Mouse (Mus musculus) frontal cortex, postnatal 14 days (tissue): ENCODE measurements around the gene Abcd4.

Experiments used
- DNase-seq, 2 experiments: peaks; one replicate each; pipeline ENCODE4 v3.0.0; 2022; ENCODE audit warnings: low spot score in 2 of 2

Abcd4 gene

DNA sequence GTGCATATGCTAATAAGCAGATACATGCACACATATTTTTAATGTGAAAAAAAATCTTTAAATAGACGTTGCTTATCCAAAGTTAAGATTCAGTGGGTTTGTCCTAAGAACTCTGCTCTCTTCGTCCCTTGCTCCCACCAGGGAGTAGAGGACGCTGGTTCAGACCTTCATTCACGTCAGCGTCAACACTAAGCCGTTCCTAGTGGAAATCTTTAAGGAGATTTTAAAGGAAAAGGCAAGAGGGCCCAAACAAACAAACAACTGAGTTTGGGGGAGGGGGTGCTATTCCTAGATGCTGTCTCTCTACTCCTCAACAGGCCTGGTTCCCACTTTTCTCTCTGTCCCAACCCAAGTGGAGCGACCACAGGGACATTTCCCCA, 44.9 kb downstream of the Abcd4 start:
- no peak for DNase-seq

DNA sequence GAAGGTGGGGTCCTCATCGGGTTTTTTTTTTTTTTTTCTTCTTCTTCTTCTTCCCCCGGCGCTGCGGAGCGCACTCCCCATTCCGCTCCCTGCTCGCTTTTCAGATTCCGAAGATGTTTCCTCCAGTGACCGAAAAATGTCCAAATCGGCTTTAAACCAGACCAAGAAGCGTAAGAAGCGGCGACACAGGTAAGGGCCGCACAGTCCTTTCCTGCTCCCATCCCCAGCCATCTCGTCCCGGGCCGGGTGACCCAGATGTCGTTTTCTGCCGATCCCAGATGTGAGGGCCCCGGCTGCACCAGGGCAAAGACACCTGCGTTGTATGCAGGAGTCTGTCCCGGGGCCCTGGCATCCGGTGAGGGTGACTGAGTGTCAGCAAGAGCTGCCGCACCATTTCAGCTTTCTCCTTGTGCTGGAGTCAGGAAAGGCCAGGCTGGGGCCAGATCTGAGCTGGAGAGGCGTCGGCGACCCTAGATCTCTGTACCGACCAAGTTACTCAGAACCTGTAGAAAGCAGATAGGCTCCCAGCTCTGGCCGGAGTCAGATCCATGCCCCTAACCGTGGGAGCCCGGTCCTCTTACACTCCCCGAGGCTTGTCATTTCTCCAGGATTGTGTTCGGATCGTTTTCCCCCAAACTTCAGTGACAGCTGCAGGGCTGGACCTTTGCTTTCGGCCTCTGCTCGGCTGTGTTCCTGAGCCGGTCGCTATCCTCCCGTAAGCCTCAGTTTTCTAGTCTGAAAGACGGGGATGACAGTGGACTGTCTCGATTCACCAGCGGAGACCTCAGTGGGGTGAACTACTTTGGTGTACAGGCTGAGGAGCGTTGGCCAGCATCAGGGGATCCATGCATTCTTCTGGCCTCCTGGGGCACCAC, 45.5 kb downstream of the Abcd4 start:
- no peak for DNase-seq

DNA sequence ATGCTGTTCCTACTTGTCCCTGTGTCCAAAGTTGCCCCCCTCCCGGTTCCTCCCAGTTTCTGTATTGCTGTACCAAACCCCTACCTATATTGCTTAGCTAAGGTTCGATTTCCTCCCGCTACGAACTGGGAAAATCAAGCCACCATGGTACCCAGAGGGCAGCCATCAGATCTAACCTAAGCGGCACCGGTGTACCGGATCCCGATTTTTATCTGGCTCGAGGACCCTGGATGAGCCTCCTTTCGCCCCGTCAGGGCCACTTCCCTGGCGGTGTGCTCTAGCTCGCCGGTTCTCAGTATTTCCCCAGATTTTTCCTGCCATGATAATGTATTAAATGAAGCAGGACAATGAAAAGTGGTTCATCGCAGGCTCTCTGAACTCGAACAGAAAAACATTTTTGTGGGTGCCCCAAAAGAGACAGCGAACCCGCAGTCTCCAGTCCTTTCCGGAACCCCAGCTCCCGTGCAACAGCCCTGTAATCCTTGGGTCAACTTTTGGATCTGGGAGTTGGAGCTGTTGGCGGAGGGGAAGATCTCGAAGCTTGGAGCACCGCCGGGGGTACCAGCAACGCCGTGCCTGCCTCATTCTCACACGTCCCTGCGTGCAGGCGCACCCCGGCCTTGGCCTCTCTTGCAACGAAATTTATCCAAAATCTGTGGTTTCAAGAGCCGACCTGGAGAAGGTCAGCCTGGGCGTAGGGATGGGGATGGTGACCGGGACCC, 46.4 kb downstream of the Abcd4 start:
- DNase-seq = no peak

DNA sequence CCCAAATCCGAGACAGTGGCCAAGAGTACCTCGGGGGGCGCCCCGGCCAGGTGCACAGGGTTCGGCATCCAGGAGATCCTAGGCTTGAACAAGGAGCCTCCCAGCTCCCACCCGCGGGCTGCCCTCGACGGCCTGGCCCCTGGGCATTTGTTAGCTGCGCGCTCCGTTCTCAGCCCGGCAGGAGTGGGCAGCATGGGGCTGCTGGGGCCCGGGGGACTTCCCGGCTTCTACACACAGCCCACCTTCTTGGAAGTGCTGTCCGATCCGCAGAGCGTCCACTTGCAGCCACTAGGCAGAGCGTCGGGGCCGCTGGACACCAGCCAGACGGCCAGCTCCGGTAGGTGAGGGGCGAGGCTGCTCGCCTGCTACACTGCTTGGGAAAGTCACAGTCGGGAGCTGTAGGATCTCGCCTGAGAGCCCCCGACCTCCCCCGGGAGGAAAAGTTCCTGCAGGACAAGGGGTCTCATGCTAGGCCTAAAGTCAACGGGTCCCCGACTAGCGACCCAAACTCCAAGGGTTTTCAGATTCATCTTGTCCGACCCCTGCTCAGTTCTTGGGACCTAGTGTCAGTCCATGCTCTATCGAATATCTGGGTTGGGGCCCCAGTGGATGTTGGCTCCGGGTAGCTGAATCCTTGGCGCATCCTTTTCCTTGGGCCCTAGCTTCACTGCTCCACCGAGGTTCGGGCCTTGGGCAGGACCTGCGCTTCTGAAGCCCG, 47.1 kb downstream of the Abcd4 start:
- DNase-seq = no peak

DNA sequence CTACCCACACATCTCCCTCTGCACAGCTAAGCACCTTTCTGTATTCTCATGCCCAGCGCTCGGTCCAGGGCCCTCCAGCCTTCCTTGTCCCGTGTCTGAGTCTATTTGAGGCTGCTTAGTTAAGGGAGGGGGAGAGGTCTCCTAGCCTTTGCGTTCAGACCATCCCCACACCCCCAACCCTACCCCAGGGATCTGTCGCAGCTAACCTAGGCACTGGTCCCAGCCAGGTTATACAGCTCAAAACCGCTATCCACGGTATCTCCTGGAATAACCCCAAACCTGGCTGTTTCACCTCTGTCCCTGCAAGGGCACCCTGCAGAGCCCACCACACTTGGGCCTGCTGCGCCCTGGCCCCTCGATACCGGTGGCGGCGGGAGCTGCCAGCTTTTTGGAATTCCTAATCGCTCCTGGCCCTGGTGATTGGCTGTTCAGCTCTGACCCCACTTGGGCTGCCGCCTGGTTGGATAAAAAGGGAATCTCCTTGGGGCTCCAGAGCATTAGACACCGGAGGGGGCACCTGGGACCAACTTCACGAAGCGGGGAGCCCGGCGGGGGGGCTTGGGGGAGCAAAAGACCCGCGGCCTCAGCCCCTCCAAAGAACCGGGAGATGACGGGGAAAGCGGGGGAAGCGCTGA, 47.8 kb downstream of the Abcd4 start, which contains the start of gene Vsx2:
Vsx2 (plus strand) TSS at position 427 of the 635 bp plus-strand sequence.
- no peak for DNase-seq

DNA sequence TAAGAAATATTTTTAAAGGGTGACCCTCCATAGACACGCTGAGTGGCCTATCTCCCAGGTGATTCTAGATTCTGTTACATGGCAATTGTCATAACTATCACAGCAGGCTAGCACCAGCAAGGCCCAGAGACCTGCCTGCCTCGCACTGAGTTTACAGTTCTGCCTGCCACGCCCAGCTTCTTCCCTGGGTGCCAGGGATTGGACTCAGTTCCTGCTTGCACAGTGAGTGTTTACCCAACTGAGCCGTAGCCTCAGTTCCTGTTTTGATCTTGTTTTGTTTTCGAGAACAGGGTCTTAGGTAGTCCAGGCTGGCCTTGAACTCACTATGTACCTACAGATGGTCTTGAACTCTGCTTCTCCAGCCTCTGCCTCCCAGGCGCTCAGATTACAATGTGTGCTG, 49.6 kb downstream of the Abcd4 start:
- DNase-seq = no peak

DNA sequence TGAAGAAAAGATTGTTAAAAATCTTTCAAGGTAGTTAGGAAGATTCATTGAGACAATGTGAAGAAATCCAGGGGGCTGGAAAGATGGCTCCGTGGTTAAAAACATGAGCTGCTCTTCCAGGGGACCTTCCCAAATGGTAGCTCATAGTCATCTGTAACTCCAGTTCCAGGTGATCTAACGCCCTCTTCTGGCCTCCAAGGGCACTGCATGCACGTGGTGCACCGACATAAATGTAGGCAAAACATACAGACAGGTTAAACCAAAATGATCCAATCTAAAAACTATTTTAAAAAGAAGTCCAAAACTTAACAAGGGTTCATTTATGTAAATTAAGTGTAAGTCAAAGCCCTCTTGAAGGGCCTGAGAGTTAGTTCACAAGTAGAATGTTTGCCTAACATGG, 54.7 kb downstream of the Abcd4 start:
- DNase-seq = no peak

DNA sequence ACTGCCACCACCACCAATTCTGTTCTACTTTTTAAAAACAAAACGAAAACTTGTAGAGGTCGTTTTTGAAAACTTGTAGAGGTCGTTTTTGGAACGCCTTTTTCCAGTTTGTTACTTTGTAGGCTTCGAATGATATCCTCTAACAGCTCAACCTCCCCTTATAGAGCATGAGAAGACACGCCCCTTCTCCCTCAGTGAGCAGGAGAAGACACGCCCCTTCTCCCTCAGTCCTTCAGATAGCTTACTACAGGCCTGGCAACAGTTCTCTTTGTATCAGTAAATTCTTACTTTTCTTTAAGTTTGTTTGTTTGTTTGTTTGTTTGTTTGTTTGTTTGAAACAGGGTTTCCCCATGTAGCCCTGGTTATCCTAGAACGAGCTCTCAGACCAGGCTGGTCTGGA, 62.0 kb downstream of the Abcd4 start:
- no peak for DNase-seq
